Mouse (Mus musculus) brain, adult 2 months (tissue): Measurements from ENCODE around the gene Tamm41.

Experiments
- DNase-seq: peaks from one replicate; pipeline ENCODE4 v3.0.0; 2011; ENCODE audit warnings: low read depth, low spot score

Tamm41 gene

DNA sequence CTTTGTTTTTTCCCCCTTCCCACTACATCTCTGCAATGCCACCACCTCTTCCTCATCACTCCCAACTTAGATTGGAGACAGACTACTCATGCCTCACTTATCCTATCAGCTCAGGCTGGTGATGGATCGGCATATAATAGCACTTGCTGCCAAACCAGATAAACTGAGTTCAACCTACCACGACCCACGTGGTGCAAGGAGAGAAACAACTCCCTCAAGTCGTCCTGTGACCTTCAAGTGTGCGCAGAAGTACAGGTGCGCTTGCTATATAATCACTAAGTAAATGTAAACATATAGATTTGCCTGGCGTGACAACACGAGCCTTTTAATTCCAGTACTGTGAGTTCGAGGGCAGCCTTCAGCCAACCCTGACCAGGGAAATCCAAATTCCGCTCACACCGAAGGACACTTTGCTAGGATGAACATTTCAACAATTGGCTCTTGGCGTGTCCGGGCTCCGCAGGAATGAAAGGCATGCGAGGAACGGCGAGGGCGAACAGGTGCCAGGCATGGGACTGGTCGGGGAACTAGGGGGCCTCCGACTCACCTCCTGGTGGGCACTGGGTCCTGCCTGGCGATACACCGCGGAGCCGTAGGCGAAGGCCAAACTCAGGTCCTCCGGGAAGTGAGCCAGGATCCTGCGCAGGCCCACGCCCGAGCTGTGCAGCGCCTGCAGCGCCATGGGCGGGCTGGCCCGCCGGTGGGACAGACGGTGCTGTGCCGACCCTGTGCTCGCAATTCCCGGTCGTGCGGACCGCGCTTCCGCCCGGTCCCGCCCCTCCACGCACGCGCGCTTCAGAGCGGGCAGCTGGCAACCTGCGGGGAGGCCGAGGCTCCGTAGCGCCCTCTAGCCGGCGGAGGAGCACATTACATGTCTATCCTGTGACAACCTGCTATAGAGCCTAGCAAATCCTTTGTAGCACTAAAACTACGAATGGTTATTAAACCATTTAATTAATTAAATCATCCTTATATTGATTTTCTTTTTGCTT lies at the start of gene Tamm41:
TSS of gene Tamm41 (minus strand) at position 774 of the 992 bp plus-strand sequence.
- DNase-seq = peak; percentile 92

DNA sequence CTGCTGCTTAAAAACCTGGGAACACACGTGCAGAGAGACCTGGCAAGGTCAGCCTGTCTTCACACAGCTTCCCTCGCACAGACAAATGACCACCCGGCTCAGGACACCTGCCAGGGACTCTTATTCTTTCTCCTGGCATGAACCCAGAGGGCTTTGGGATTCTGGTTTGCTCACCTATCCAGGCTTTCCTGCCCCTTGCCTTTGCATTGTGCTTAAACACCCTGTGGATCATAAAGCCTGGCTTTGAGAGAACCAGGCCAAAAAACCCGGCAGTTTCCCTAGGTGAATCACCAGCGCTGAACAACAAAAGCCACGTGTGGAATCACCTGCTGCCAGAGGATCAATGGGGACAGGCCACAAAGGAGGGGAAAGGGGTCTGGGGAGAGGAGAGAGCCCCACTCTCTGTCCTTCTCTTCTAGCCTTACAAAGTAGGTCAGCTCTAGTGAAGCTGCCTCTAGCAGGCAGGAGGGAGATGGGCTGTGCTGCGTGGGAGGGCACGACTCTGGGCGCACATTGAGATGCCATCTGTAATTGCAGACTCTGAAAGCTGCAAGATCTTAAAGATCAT lies 47.7 kb upstream of the Tamm41 start:
- DNase-seq = peak; percentile 97

- DNase-seq = no peak
Observed at GRCm38 (mm10) chr6:115076781-115077575, 39.3 kb upstream of the Tamm41 start.

DNA sequence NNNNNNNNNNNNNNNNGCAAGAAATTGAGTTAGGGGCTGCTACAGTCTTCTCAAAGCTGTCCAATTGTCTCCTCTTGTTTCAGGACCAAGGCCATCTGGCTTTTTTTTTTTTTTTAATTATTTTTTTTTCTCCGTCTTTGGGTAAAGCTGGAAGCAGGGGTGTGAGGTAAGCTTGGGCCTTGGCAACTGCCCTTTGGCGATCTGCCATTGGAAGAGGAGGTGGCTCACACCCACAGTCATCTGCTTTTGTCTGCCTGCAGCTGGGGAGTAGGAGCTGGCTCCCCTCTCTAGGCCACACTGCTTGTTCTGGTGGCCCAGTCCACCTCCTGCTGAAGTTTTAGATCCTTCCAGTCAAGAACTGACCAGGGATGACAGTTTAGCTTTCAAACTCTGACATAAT lies 34.3 kb upstream of the Tamm41 start:
- DNase-seq = peak; percentile 76

DNA sequence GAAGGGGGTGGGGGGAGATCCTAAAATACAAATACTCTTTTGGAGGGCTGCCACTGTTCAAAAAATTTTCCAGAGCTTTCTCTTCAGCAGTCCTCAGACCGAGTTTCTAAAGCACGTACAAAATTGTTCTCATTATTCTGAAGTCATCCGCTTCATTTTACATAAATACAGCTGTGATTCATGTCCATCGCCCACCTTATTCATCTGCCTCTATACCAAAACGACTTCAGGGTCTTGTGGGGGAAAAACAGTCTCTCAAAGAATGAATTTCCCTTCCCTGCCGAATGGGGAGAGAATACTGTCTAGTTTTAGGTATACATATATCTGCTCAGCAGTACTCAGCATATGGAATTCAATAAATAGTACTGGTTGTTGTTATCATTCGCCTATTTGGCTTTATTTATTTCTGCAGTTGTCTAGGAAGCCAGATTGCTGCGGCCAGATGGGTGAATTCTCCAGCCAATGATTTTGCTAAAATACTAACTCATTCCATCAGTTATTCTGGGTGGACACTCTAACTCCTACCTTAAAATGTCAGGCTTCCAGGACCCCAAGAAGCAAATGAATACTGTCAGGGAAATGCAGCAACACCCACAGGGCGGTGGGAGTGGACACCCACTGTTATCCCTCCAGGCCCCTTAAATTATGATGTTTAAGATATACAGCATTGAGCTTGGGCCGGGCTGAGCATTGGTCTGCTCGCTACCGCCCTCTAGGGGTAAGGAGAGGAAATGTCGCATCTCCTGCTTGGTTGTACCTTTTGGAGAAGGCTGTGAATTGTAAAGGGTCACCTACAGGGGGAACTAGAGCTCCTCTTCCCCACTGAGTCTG lies 27.9 kb upstream of the Tamm41 start:
- peak; percentile 74 for DNase-seq

DNA sequence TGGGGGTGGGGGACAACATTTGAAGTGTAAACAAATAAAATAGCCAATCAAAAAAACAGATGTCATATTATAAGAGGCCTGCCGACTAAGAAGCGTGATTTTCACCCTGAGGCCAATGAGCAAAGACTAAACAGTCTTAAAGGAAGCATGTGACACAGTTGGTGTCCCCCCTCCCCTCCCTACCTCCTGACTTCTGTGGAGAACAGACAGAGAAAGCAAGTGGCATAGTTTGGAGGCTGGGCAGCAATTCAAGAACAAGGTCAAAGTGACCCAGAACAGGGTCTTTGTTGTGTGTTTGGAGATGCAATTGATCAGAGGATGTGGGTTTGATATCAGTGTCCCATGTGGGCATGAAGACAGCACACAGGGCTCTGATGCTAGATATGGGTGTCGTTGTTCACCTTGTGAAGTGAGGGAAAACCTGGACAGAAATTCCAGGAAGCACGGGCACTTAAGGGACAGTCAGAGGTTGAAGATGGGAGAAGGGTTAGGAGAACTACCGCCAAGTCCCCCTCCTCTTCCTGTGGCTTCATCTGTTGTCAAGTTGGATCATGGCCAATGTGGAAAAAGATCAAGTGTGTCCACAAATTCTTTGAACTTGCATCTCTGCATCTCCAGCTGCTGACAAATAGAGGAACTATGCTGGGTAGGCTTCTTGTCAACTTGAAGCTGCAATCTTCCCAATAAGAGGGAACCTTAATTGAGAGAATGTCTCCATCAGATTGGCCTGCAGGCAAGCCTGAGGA lies 25.1 kb upstream of the Tamm41 start:
- no peak for DNase-seq

GRCm38 (mm10) chr6:115059227-115059626 lies 21.6 kb upstream of the Tamm41 start:
- DNase-seq = peak; percentile 58

GRCm38 (mm10) chr6:115056699-115057098 lies 19.0 kb upstream of the Tamm41 start:
- DNase-seq = no peak

GRCm38 (mm10) chr6:115055440-115055839 lies 17.8 kb upstream of the Tamm41 start:
- DNase-seq = no peak

- peak; percentile 72 for DNase-seq
Observed at GRCm38 (mm10) chr6:115051586-115052197, 14.0 kb upstream of the Tamm41 start.

DNA sequence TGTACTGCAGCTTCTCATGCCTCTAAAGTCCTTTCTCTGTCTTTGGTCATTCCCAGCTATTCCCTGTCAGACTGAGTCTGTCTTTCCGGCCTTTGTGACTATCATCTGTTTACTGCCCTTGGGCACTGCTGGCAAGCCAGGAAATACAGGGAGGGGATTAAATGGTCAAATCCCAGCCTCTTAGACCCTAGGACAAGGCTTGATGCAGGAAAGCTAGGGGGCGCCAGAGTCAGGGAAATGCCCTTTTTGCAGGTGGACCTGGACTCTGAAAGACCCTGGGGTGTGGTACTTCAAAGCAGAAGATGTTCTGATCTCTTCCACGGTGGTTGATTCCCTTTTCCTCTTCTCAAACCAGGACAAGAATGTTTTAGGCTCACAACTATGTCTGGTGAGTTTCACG lies 11.3 kb upstream of the Tamm41 start:
- DNase-seq = peak; percentile 81

- DNase-seq = no peak
Observed at GRCm38 (mm10) chr6:115047816-115048215, 10.1 kb upstream of the Tamm41 start.

DNA sequence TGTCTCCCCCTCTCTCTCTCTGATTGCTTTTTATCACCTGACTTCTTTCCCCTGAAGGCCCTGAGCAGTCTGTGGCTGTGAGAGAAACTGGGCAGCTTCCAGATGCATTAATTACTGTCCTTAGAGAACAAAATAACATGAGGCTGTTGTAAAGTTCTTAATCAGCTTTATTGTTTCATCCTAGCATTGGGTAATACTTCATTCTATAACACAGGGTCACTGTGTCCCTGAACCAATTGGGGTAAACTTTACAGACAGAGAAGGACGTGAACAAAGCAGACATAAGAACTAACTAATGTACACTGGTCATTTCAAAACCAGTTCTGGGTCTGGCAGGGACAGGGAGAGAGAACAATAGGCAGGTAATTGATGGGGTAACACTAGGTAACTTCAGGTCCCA lies 8.4 kb upstream of the Tamm41 start:
- no peak for DNase-seq

DNA sequence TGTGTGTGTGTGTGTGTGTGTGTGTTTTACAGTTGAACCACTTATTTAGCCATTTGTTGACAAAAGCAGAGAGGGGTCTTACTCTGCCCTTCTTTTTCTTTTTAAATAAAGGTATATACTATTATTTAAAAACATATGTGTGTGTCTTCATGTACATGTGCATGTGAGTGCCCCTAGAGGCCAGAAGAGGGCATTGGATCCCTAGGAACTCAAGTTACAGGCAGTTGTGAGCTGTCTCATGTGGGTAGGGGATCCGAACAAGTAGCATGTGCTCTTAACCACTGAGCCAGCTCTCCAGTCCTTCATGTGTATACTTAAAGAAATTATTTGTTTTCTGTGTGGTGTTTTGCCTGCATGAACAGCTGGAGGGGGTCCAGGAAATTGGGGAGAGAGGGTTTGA lies 7.0 kb upstream of the Tamm41 start:
- DNase-seq = peak; percentile 73

- peak; percentile 85 for DNase-seq
Observed at GRCm38 (mm10) chr6:115043657-115044500, 6.2 kb upstream of the Tamm41 start.

DNA sequence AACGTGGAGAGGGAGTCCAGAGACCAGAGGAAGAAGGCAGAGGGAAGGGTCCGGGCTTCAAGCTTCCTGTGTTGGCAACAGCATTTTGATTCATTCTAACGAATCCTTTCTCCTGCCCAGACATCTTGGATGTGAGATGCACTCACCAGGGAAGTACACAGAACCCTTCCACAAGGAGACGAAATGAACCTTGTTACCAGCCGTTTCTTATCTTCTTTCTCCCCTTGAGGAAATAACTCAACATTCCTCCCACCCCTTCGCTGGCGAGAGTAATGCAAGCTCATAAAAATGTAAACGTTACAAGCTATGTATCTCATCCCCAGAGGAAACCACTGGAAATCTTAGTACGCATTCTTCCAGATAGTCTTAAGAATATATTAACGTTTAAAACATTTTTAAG lies 4.9 kb upstream of the Tamm41 start:
- DNase-seq = no peak

DNA sequence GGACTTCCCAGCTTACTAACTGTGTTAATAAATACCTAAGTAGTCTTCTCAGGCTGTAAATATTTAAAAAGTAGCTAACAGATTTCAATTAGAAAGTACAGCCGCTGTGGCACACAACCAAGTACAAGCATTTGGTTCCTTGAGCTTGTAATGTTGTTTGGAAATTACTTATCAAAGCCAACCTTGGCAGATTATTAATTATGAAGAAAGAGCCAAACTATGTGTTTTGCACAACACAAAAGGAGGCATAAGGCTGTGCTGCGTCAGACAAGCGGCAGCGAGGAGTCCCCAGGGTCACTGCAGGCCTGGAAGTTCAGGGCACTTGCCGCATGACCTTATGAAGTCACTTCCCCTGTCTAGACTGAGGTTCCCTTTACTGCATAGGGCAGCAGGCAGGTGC lies 4.2 kb downstream of the Tamm41 start:
- no peak for DNase-seq

DNA sequence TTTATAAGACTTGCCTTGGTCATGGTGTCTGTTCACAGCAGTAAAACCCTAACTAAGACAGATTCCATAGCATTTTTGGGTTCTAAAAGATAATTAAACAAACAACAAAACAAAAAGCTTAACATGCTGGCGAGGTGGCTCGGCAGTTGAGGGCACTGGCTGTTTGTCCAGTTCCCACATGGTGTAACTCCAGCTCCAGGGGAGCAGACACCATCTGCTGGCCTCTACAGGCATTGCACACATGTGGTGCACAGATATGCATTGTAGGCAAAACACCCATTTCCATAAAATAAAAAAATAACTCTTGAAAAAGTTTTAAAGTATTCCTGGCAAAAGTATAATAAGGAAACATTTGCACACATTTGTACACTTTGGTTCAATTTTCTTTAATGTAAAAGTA lies 7.6 kb downstream of the Tamm41 start:
- DNase-seq = no peak

DNA sequence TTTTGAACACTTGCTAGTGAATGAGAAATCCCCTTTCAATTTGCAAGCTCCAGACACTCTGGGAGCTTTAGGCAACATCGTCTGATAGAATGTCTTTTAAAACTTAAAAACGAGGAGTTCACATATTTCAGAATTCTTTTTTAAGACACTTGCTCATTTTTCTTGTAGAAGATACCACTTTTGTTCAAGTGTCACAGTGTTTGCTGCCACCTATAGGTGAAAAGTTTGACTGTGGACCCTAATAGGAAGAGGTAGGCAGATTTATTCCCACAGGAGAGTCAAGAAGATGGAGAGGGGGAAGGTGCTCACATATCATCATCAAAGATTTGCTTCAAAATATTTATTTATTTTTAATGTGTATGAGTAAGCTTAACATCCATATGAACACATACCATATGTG lies 8.4 kb downstream of the Tamm41 start:
- DNase-seq = peak; percentile 78
